Mouse (Mus musculus) left cerebral cortex, postnatal 14 days (tissue): ENCODE results near the gene Pycr1. TPM values are rescaled to one million over a fixed set of nuclear protein-coding genes. Genes with fewer than 3 reads are reported as not detected.

Experiments
- microRNA-seq, 2 experiments: library from miRNA; unstranded; fragments of <30 nt; microRNA quantifications; one replicate each; pipeline ENCODE4 v1.2.0; 2022
- total RNA-seq, 2 experiments: library from RNA; stranded (reverse); gene quantifications; 2 replicates each; pipeline ENCODE4 v1.2.3; 2021

Pycr1 gene
- total RNA-seq, 2 experiments from 2014 or later: 3.8 to 4.0 TPM

Small RNA genes lying within 50 kb of the gene (microRNA-seq; reads per million reads assigned to microRNA genes)
- gene Mir6936: 0.34 to 0.53 reads per million in 2 experiments

Other genes starting within 250 kb of the Pycr1 start
- gene Nploc4, start 206.1 kb downstream of the Pycr1 start, total RNA-seq: 10 to 100 TPM; 67.8 to 71.3 TPM
- 1 to 10 TPM in 1 of 2 experiments, not detected in 1; 3.6 TPM for gene Tspan10, start 201.1 kb downstream of the Pycr1 start, total RNA-seq
- gene Pde6g, start 190.3 kb downstream of the Pycr1 start, total RNA-seq: under 1 TPM; 0.40 TPM
- gene Oxld1, start 185.7 kb downstream of the Pycr1 start, total RNA-seq: 10 to 100 TPM; 13.0 to 14.7 TPM
- gene Ccdc137, start 185.7 kb downstream of the Pycr1 start, total RNA-seq: 10 to 100 TPM; 23.1 TPM
- gene Arl16, start 176.2 kb downstream of the Pycr1 start, total RNA-seq: 10 to 100 TPM; 59.5 to 60.1 TPM
- 10 to 100 TPM; 74.6 to 78.2 TPM for gene Mrpl12, start 159.2 kb downstream of the Pycr1 start, total RNA-seq
- gene Slc25a10, start 151.9 kb downstream of the Pycr1 start, total RNA-seq: 10 to 100 TPM; 19.2 to 22.3 TPM
- gene Gcgr, start 113.1 kb downstream of the Pycr1 start, total RNA-seq: under 1 TPM; 0.17 to 0.18 TPM
- gene Mcrip1, start 94.0 kb downstream of the Pycr1 start, total RNA-seq: 100 to 1,000 TPM in 1 of 2 experiments, 10 to 100 TPM in 1; 95.9 to 101 TPM
- gene Ppp1r27, start 92.6 kb downstream of the Pycr1 start, total RNA-seq: not detected
- gene P4hb, start 70.5 kb downstream of the Pycr1 start, total RNA-seq: 100 to 1,000 TPM; 125 to 127 TPM
- gene Arhgdia, start 62.1 kb downstream of the Pycr1 start, total RNA-seq: 100 to 1,000 TPM; 397 to 401 TPM
- 10 to 100 TPM; 65.4 to 72.9 TPM for gene Alyref, start 45.4 kb downstream of the Pycr1 start, total RNA-seq
- 100 to 1,000 TPM in 1 of 2 experiments, 10 to 100 TPM in 1; 99.6 to 100 TPM for gene Anapc11, start 45.3 kb downstream of the Pycr1 start, total RNA-seq
- 1 to 10 TPM in 1 of 2 experiments, under 1 TPM in 1; 0.97 to 1.0 TPM for gene Npb, start 35.3 kb downstream of the Pycr1 start, total RNA-seq
- gene Pcyt2, start 25.8 kb downstream of the Pycr1 start, total RNA-seq: 100 to 1,000 TPM; 131 to 134 TPM
- 10 to 100 TPM; 34.7 to 42.4 TPM for gene Sirt7, start 18.5 kb downstream of the Pycr1 start, total RNA-seq
- gene Mafg, start 10.2 kb downstream of the Pycr1 start, total RNA-seq: 10 to 100 TPM; 84.3 to 94.3 TPM
- gene Myadml2, start 4.4 kb upstream of the Pycr1 start, total RNA-seq: 1 to 10 TPM; 5.9 to 6.0 TPM
- gene Notum, start 17.4 kb upstream of the Pycr1 start, total RNA-seq: 1 to 10 TPM; 5.7 to 8.9 TPM
- 10 to 100 TPM; 50.0 to 59.5 TPM for gene Aspscr1, start 29.2 kb upstream of the Pycr1 start, total RNA-seq
- 10 to 100 TPM; 26.8 to 30.2 TPM for gene Cenpx, start 70.0 kb upstream of the Pycr1 start, total RNA-seq
- gene Lrrc45, start 70.2 kb upstream of the Pycr1 start, total RNA-seq: 10 to 100 TPM; 57.2 to 60.1 TPM
- 10 to 100 TPM; 92.2 to 99.5 TPM for gene Rac3, start 77.7 kb upstream of the Pycr1 start, total RNA-seq
- gene Dcxr, start 83.5 kb upstream of the Pycr1 start, total RNA-seq: 1 to 10 TPM; 5.7 to 7.8 TPM
- 1 to 10 TPM; 1.5 to 3.0 TPM for gene Cbr2, start 88.3 kb upstream of the Pycr1 start, total RNA-seq
- gene Hmga1b, start 119.0 kb upstream of the Pycr1 start, total RNA-seq: 10 to 100 TPM; 25.9 to 30.1 TPM
- 10 to 100 TPM; 75.3 to 79.6 TPM for gene Rfng, start 140.4 kb upstream of the Pycr1 start, total RNA-seq
- 100 to 1,000 TPM; 141 to 144 TPM for gene Gps1, start 140.5 kb upstream of the Pycr1 start, total RNA-seq
- 10 to 100 TPM; 44.2 to 49.0 TPM for gene Dus1l, start 152.6 kb upstream of the Pycr1 start, total RNA-seq
- 100 to 1,000 TPM; 207 to 211 TPM for gene Fasn, start 180.8 kb upstream of the Pycr1 start, total RNA-seq